Mouse (Mus musculus) small intestine, adult 2 months (tissue): Measurements from ENCODE around the gene Gm20388.

Experiments
- CTCF ChIP-seq: fragments of 200-500 bp; IDR thresholded peaks from 2 replicates; pipeline ENCODE4 v1.5.1; 2012; ENCODE audit warnings: low read depth, mild to moderate bottlenecking, control low read depth, inconsistent platforms, low read length, moderate library complexity, mixed read lengths; ENCODE audit not compliant: insufficient replicate concordance, insufficient read length; ENCODE audit errors: extremely low read depth
- POLR2A ChIP-seq: fragments of 200-500 bp; IDR thresholded peaks from 2 replicates; pipeline ENCODE4 v1.6.1; 2012; ENCODE audit warnings: low read depth, mild to moderate bottlenecking, control low read depth, inconsistent platforms, low read length, moderate library complexity

GRCm38 (mm10) chr8:122716566-122716965 is 2805.9 kb downstream of the Gm20388 start:
- TF ChIP-seq CTCF (no peak), POLR2A (no peak)
